Mouse (Mus musculus) CH12.LX (cell line): ENCODE measurements around the gene Nop10. TPM values are rescaled to one million over a fixed set of nuclear protein-coding genes. Genes with fewer than 3 reads are reported as not detected.

ENCODE experiments used
- DNase-seq: peaks from one replicate; pipeline ENCODE4 v3.0.0-alpha.2; 2013; ENCODE audit errors: extremely low read depth
- H3K27ac ChIP-seq: 2 replicates; pipeline ENCODE4 v1.5.1; 2012; ENCODE audit warnings: low read depth, mild to moderate bottlenecking, control low read depth, moderate library complexity; ENCODE audit not compliant: insufficient read depth
- H3K27me3 ChIP-seq: replicated peaks from 2 replicates; pipeline ENCODE3; 2012; ENCODE audit warnings: inconsistent platforms
- H3K36me3 ChIP-seq, 2 experiments: replicated peaks in 1 of 2; 2 replicates each; pipeline versions ENCODE3 to v1.6.1; 2012; ENCODE audit warnings: inconsistent platforms in 1 of 2, low read length in 1 of 2, mild to moderate bottlenecking in 1 of 2, mixed read lengths in 1 of 2, moderate library complexity in 1 of 2; ENCODE audit not compliant: control insufficient read depth in 1 of 2, insufficient read depth in 1 of 2
- H3K4me1 ChIP-seq, 2 experiments: 2 replicates each; pipeline ENCODE4 v1.6.1; 2012; ENCODE audit warnings: inconsistent platforms in 1 of 2, moderate library complexity in 1 of 2; ENCODE audit not compliant: insufficient read depth in 2 of 2, control insufficient read depth in 1 of 2
- H3K4me2 ChIP-seq: 2 replicates; pipeline ENCODE4 v1.6.1; 2012; ENCODE audit warnings: low read depth, mild to moderate bottlenecking, control low read depth; ENCODE audit not compliant: poor library complexity, insufficient read depth, severe bottlenecking
- H3K4me3 ChIP-seq, 3 experiments: fragments of 150-350 bp in 1 of 3; sonication (generic) in 1 of 3; replicated peaks in 1 of 3; 2 replicates each; pipeline versions ENCODE3 to v1.5.1; 2011 to 2012; ENCODE audit warnings: low read depth in 2 of 3, low read length in 2 of 3, mild to moderate bottlenecking in 2 of 3, moderate library complexity in 2 of 3, control low read depth in 1 of 3, improper control_type of control experiment in 1 of 3, inconsistent platforms in 1 of 3, mixed read lengths in 1 of 3; ENCODE audit not compliant: poor library complexity in 1 of 3
- H3K79me2 ChIP-seq: replicated peaks from 2 replicates; pipeline ENCODE4 v1.6.1; 2012; ENCODE audit warnings: mild to moderate bottlenecking, moderate library complexity; ENCODE audit not compliant: control insufficient read depth, poor library complexity, insufficient read depth, severe bottlenecking; ENCODE audit errors: extremely low read depth
- H3K9ac ChIP-seq: 2 replicates; pipeline ENCODE4 v1.6.1; 2012; ENCODE audit warnings: low read depth, mild to moderate bottlenecking, control low read depth, moderate library complexity; ENCODE audit not compliant: insufficient read depth
- H3K9me3 ChIP-seq: replicated peaks from 2 replicates; pipeline ENCODE3; 2012; ENCODE audit warnings: low read length, inconsistent platforms, mixed read lengths
- E2F4 ChIP-seq: IDR thresholded peaks from 2 replicates; pipeline ENCODE4 v1.6.1; 2011; ENCODE audit warnings: low read depth, low read length, improper control_type of control experiment; ENCODE audit not compliant: insufficient replicate concordance
- ELF1 ChIP-seq: IDR thresholded peaks from 2 replicates; pipeline ENCODE4 v1.6.1; 2014; ENCODE audit warnings: low read depth, mild to moderate bottlenecking, inconsistent platforms, low read length, improper control_type of control experiment
- EP300 ChIP-seq: IDR thresholded peaks from 2 replicates; pipeline ENCODE4 v1.6.1; 2011; ENCODE audit warnings: low read length, improper control_type of control experiment
- HCFC1 ChIP-seq: IDR thresholded peaks from 2 replicates; pipeline ENCODE4 v1.6.1; 2012; ENCODE audit warnings: low read depth, mild to moderate bottlenecking, inconsistent platforms, low read length, improper control_type of control experiment
- IRF4 ChIP-seq: IDR thresholded peaks from 2 replicates; pipeline ENCODE4 v1.6.1; 2014; ENCODE audit warnings: low read depth, mild to moderate bottlenecking, inconsistent platforms, low read length, improper control_type of control experiment
- JUN ChIP-seq: IDR thresholded peaks from 2 replicates; pipeline ENCODE4 v1.6.1; 2011; ENCODE audit warnings: low read depth, mild to moderate bottlenecking, low read length, improper control_type of control experiment, moderate library complexity; ENCODE audit not compliant: insufficient read depth
- JUND ChIP-seq: conservative IDR thresholded peaks from 2 replicates; pipeline ENCODE4 v1.6.1; 2011; ENCODE audit warnings: low read depth, low read length, improper control_type of control experiment
- MAFK ChIP-seq: IDR thresholded peaks from 2 replicates; pipeline ENCODE4 v1.6.1; 2011; ENCODE audit warnings: low read length, improper control_type of control experiment; ENCODE audit not compliant: insufficient replicate concordance
- MEF2A ChIP-seq: IDR thresholded peaks from 2 replicates; pipeline ENCODE4 v1.6.1; 2014; ENCODE audit warnings: low read depth, mild to moderate bottlenecking, inconsistent platforms, low read length, improper control_type of control experiment, borderline replicate concordance
- MXI1 ChIP-seq: IDR thresholded peaks from 2 replicates; pipeline ENCODE4 v1.6.1; 2011; ENCODE audit warnings: mild to moderate bottlenecking, low read depth, low read length, improper control_type of control experiment
- MYC ChIP-seq: IDR thresholded peaks from 2 replicates; pipeline ENCODE4 v1.6.1; 2011; ENCODE audit warnings: low read depth, mild to moderate bottlenecking, improper control_type of control experiment, low read length
- POLR2AphosphoS2 ChIP-seq: IDR thresholded peaks from 2 replicates; pipeline ENCODE4 v1.6.1; 2011; ENCODE audit warnings: low read depth, low read length, improper control_type of control experiment
- RAD21 ChIP-seq: IDR thresholded peaks from 2 replicates; pipeline ENCODE4 v1.6.1; 2011; ENCODE audit warnings: low read depth, mild to moderate bottlenecking, low read length, improper control_type of control experiment, moderate library complexity
- RCOR1 ChIP-seq: conservative IDR thresholded peaks from 2 replicates; pipeline ENCODE4 v1.6.1; 2012; ENCODE audit warnings: low read depth, mild to moderate bottlenecking, inconsistent platforms, low read length, improper control_type of control experiment
- SIN3A ChIP-seq: IDR thresholded peaks from 2 replicates; pipeline ENCODE4 v1.6.1; 2012; ENCODE audit warnings: low read length, improper control_type of control experiment, inconsistent platforms
- SMC3 ChIP-seq: IDR thresholded peaks from 2 replicates; pipeline ENCODE4 v1.6.1; 2011; ENCODE audit warnings: low read depth, low read length, improper control_type of control experiment
- TCF12 ChIP-seq: IDR thresholded peaks from 2 replicates; pipeline ENCODE4 v1.6.1; 2014; ENCODE audit warnings: low read depth, mild to moderate bottlenecking, inconsistent platforms, low read length, improper control_type of control experiment
- USF2 ChIP-seq: conservative IDR thresholded peaks from 2 replicates; pipeline ENCODE4 v1.6.1; 2011; ENCODE audit warnings: low read depth, low read length, improper control_type of control experiment
- ZKSCAN1 ChIP-seq: IDR thresholded peaks from 2 replicates; pipeline ENCODE4 v1.6.1; 2012; ENCODE audit warnings: low read depth, inconsistent platforms, low read length, improper control_type of control experiment, borderline replicate concordance
- ZMIZ1 ChIP-seq: IDR thresholded peaks from 2 replicates; pipeline ENCODE4 v1.6.1; 2012; ENCODE audit warnings: low read depth, mild to moderate bottlenecking, inconsistent platforms, low read length, improper control_type of control experiment
- ZNF384 ChIP-seq: IDR thresholded peaks from 2 replicates; pipeline ENCODE4 v1.6.1; 2012; ENCODE audit warnings: low read depth, low read length, improper control_type of control experiment, inconsistent platforms
- dilution Hi-C: fragments of 300-500 bp; cut with MboI; formaldehyde crosslinking; loops from 2 replicates; pipeline ENCODE4 v1.14.3; 2020; ENCODE audit warnings: low sequenced_read_pairs; ENCODE audit not compliant: extremely low pct_unique_long_range_greater_than_20kb, extremely low pct_ligation_motif_present
- in situ Hi-C: fragments of 300-500 bp; cut with MboI; formaldehyde crosslinking; loops from 3 replicates; pipeline ENCODE4 v1.14.3; 2019; ENCODE audit warnings: low sequenced_read_pairs, low pct_ligation_motif_present, low pct_unique_long_range_greater_than_20kb, mixed read lengths
- polyA plus RNA-seq: library from polyadenylated mRNA; unstranded; fragments of >175 nt; gene quantifications from 2 replicates; pipeline ENCODE4 v1.2.1, GENCODE M21; 2012; ENCODE audit warnings: low read depth; ENCODE audit not compliant: insufficient read length
- total RNA-seq, 2 experiments: library from RNA; depleted of rRNA; stranded (reverse); fragments of 300-350 nt in 1 of 2; fragments of >200 nt in 1 of 2; gene quantifications; 2 replicates each; pipeline ENCODE4 v1.2.3; 2012 to 2014

Nop10 gene
- total and polyA plus RNA-seq, 3 experiments = 239 to 507 (median 251) TPM

DNA sequence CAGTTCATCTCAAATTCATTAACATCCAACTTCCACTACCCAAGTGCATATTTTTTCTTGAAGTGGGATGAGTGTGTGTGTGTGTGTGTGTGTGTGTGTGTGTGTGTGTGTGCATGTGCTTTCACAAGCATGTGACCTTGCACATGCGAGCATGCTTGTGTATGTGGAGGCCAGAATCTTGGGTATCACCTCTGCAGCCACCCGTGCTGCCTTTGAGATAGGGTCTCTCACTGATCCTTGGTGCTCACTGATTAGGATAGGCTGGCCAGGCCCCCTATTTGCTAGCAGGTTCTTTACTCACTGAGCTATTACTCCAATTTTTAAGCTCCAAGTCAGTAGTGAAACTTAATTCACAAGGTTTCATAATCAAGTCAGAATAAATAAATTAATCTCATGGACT, 11.2 kb downstream of the Nop10 start:
- Histone ChIP-seq H3K9me3 (no peaks in the 10 kb centered on the region), H3K9ac (no peak overlapping the region), H3K36me3 (peaks cover 0 to 23% of the 10 kb centered on the region in 2 experiments), H3K79me2 (peaks cover 21% of the 10 kb centered on the region), H3K4me2 (no peak overlapping the region), H3K27ac (no peak overlapping the region), H3K27me3 (no peaks in the 10 kb centered on the region), H3K4me3 (no peak overlapping the region), H3K4me1 (peaks cover 0 to 21% of the 10 kb centered on the region in 2 experiments; a peak in 2 of 4 replicates)
- no peak for DNase-seq
- in situ Hi-C loops = no loop called here
- TF ChIP-seq TCF12 (no peak), EP300 (no peak), IRF4 (no peak), MEF2A (no peak), MAFK (no peak), ZKSCAN1 (no peak), HCFC1 (no peak), JUN (no peak), RCOR1 (no peak), ZMIZ1 (no peak), MXI1 (no peak)
- dilution Hi-C loops = no loop called here

DNA sequence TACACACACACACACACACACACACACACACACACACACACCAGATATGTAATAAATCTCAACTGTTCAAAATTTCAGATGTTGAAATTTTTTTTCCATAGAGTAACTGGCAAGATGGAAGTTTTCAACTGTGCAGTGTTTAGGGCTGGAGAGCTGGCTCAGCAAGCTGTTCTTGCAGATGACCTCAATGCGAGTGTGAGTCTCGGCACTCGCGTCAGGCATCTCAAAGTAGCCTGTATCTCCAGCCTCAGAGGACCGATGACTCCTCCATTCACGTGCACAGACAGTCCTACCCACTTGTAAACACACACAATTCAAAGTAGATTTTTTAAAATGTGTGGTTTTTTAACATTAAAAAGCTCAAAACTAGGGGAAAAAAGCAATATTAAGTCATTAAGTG, 11.7 kb downstream of the Nop10 start:
- no peak for DNase-seq
- in situ Hi-C loops = no loop called here

More for the DNA sequence above, 11.7 kb downstream of the Nop10 start:
- H3K9me3 ChIP-seq = no peaks in the 10 kb centered on the region
- no peak overlapping the region for H3K27ac ChIP-seq
- peaks cover 0 to 23% of the 10 kb centered on the region in 2 experiments for H3K36me3 ChIP-seq
- H3K4me3 ChIP-seq = no peak overlapping the region
- no peaks in the 10 kb centered on the region for H3K27me3 ChIP-seq
- dilution Hi-C loops = no loop called here
- peaks cover 0 to 18% of the 10 kb centered on the region in 2 experiments; a peak in 2 of 4 replicates for H3K4me1 ChIP-seq
- H3K9ac ChIP-seq = no peak overlapping the region
- H3K4me2 ChIP-seq = no peak overlapping the region
- no peak for TF ChIP-seq MAFK
- no peak for TF ChIP-seq USF2
- no peak for TF ChIP-seq HCFC1
- no peak for TF ChIP-seq RAD21
- no peak for TF ChIP-seq ELF1
- TF ChIP-seq ZKSCAN1 = no peak
- TF ChIP-seq MXI1 = no peak
- TF ChIP-seq MYC = no peak
- no peak for TF ChIP-seq SMC3
- no peak for TF ChIP-seq IRF4
- TF ChIP-seq ZNF384 = no peak
- TF ChIP-seq POLR2AphosphoS2 = no peak
- no peak for TF ChIP-seq JUND
- TF ChIP-seq E2F4 = no peak
- TF ChIP-seq SIN3A = no peak
- peaks cover 18% of the 10 kb centered on the region for H3K79me2 ChIP-seq
